Mouse (Mus musculus) lung, adult 2 months (tissue): ENCODE measurements around the gene Usp15. TPM values are rescaled to one million over a fixed set of nuclear protein-coding genes. Genes with fewer than 3 reads are reported as not detected.

Experiments
- DNase-seq: peaks from one replicate; pipeline ENCODE4 v3.0.0; 2022
- H3K4me1 ChIP-seq: fragments of 200-500 bp; 2 replicates; pipeline ENCODE4 v1.6.1; 2011; ENCODE audit warnings: low read length; ENCODE audit not compliant: control insufficient read depth, insufficient read depth
- H3K4me3 ChIP-seq: fragments of 200-500 bp; replicated peaks from 2 replicates; pipeline ENCODE3; 2011; ENCODE audit warnings: low read depth, mild to moderate bottlenecking, control low read depth, low read length; ENCODE audit errors: extremely low read depth
- CTCF ChIP-seq: fragments of 200-500 bp; IDR thresholded peaks from 2 replicates; pipeline ENCODE4 v1.5.1; 2011; ENCODE audit warnings: mild to moderate bottlenecking, low read length, control low read depth; ENCODE audit not compliant: insufficient read depth
- POLR2A ChIP-seq: fragments of 200-500 bp; IDR thresholded peaks from 2 replicates; pipeline ENCODE4 v1.6.1; 2011; ENCODE audit warnings: low read depth, mild to moderate bottlenecking, control low read depth, low read length, borderline replicate concordance; ENCODE audit errors: extremely low read depth
- WGBS: fragments of 180-500 bp; shearing (Covaris S2); methylation state at CpG from one replicate; pipeline ENCODE4 v1.1.7; 2018; 5-methylcytosine and 5-hydroxymethylcytosine counted together
- polyA plus RNA-seq: library from polyadenylated mRNA; depleted of rRNA; stranded (reverse); fragments of >200 nt; gene quantifications from 2 replicates; pipeline ENCODE4 v1.2.3, GENCODE M21; 2012

The Usp15 gene
- polyA plus RNA-seq, 1 experiment = 8.1 TPM

- WGBS = 78% methylated on average over 8 of the region's 8 CpGs
- H3K4me3 ChIP-seq = no peak overlapping the region
- DNase-seq = no peak
- TF ChIP-seq CTCF (no peak), POLR2A (no peak)
- peaks cover 3% of the 10 kb centered on the region; the same call in 1 of the 2 replicates for H3K4me1 ChIP-seq
Measured at GRCm38 (mm10) chr10:123200320-123200659, 3.5 kb upstream of the Usp15 start.

DNA sequence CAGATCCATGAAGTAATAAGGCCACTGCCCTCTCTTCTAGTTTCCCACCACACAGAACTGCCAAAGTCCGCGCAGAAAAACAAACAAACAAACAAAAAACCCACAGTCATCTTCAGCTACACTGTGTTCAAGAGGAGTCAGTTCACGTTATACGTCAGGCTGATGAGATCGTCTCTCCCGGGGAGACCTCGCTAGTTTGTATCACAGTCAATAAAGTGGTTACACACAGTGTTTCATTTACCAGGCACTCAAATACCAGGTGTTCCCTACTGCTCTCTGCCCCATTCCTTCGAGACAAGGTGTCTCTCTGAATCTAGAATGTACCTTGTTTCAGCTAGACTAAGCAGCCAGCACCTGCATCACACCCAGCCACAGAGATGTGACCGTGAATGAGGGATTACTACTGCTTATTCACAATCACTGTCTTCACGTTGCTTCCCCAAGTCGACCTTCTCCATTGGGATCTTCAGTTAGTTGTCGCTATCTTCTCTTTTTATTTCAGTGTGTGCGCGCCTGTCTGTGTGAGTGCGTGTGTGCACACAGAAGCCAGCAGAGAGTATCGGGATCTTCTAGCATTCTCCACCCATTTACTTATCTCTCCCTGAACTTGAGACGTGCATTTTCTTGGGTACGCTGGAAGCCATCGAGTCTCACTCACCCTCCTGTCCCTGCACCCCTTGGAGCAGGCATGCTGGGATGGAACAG is 3.0 kb upstream of the Usp15 start:
- Histone ChIP-seq H3K4me3 (no peak overlapping the region), H3K4me1 (peaks cover 3% of the 10 kb centered on the region)
- WGBS = 81% methylated on average over 19 of the region's 19 CpGs
- TF ChIP-seq CTCF (no peak), POLR2A (no peak)
- DNase-seq = no peak

DNA sequence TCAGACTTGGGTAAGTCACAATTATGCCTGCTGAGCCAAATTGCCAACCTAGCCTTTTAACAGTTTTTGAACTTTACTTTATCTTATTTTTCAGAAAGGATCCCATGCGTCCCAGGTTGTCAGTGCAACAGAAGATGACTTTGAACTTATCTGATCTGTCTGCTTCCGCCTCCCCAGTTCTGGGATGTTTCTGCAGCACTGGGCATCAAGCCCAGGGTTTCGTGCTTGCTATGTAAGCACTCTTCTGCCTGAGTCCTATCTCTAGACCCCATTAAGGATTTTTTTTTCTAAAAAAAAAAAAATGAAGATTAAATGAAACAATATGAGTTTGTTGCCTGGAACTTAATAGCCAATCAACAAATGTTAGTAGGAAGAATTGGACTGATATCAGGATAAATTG is 2.3 kb upstream of the Usp15 start:
- TF ChIP-seq CTCF (no peak), POLR2A (no peak)
- DNase-seq = no peak
- H3K4me1 ChIP-seq = peaks cover 3% of the 10 kb centered on the region
- 53% methylated on average over 3 of the region's 3 CpGs for WGBS
- no peak overlapping the region for H3K4me3 ChIP-seq

DNA sequence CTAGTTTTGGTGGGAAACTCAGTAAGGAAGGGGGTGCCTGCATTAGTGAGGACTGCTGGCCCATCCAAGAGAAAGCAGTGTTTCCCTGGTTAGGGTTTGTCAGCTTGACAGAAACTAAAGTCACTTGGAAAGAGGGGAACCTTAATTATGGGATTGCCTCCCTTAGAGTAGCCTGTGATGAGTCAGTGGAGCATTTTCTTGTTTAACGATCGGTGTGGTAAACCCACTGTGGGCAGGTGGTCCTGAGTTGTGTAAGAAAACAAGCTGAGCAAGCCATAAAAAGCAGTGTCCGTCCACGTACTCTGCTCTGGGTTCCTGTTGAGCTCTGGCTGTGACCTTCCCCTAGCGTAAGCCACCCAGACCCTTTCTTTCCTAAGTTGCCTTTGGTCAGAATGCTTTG is 1.4 kb upstream of the Usp15 start:
- WGBS = 85% methylated on average over 5 of the region's 5 CpGs
- no peak for DNase-seq
- H3K4me3 ChIP-seq = no peak overlapping the region
- peaks cover 3% of the 10 kb centered on the region for H3K4me1 ChIP-seq
- TF ChIP-seq CTCF = no peak
- TF ChIP-seq POLR2A = no peak

DNA sequence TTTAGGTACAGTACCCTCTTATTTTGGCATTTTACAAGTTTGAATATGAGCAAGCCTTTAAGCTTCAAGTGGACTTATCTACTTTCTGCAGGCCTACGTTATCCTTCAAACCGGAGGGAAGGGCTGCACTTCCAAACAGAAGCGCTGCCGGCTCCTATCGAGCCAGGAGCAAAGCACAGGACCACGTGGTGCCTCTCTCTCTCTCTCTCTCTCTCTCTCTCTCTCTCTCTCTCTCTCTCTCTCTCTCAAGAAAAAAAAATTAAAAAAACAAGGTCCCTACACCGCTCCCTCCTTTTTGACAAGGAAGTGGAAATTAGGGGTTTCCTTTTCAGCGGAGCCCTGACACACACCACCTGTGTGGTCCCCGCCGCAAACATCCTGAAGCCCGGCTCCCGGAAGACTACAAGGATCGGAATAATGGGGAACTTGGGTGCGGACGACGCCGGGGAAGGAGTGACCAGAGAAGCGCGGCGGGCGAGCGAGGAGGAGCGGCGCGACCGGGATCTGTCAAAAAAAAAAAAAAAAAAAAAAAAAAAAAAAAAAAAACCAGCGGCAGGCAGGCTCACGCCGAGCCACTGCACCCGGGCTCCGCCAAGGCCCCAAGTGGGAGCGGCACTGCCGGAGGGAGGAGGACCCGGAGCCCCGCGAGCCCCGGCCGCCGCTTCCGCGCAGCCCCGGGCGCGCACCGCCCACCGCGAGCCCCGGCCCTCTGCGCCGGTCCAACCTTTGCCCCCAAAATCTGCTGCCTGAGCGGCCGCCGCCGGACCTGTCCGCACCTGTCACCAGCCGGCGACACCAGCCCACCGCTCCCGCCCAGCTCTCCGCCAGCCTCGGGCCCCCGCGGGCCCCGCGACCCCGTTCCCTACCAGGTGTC is 597 bp downstream of the Usp15 start:
- H3K4me3 ChIP-seq = peak overlapping the region; percentile 98
- no peak for DNase-seq
- 1% methylated on average over 60 of the region's 66 CpGs for WGBS
- no peak for TF ChIP-seq CTCF
- TF ChIP-seq POLR2A = no peak
- H3K4me1 ChIP-seq = peaks cover 3% of the 10 kb centered on the region

DNA sequence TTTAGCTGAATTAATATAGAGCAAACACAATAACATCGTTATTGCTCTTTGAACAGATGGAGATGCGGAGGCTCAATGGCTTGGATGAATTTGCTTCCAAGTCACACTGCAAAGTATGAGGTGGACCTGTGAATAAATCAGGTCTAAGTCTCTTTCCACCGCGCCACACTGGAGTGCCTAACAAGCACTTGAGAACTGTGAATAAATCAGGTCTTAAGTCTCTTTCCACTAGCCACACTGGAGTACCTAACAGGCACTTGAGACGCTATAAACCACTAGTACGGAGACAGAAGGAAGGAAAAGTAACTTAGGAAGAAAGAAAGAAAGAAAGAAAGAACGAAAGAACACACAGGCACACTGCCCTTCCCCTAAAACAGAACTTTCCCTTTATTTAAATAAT is 1.3 kb downstream of the Usp15 start:
- H3K4me3 ChIP-seq = peak overlapping the region; percentile 98
- TF ChIP-seq CTCF (no peak), POLR2A (no peak)
- H3K4me1 ChIP-seq = peaks cover 5% of the 10 kb centered on the region
- WGBS = 23% methylated on average over 7 of the region's 7 CpGs
- DNase-seq = no peak

GRCm38 (mm10) chr10:123191038-123191437 is 5.8 kb downstream of the Usp15 start:
- no peak for DNase-seq
- peaks cover 15% of the 10 kb centered on the region for H3K4me1 ChIP-seq
- no peak overlapping the region for H3K4me3 ChIP-seq
- 0 out of 2 replicates have a peak, but pooled peaks have one; percentile 2 for TF ChIP-seq CTCF
- no peak for TF ChIP-seq POLR2A
- WGBS = 63% methylated on average over 6 of the region's 6 CpGs

GRCm38 (mm10) chr10:123187337-123187736 is 9.5 kb downstream of the Usp15 start:
- TF ChIP-seq POLR2A (no peak), CTCF (no peak)
- no peak for DNase-seq
- no peak overlapping the region for H3K4me3 ChIP-seq
- peaks cover 20% of the 10 kb centered on the region for H3K4me1 ChIP-seq
- WGBS = 60% methylated on average over 6 of the region's 6 CpGs

GRCm38 (mm10) chr10:123185907-123186306 is 10.9 kb downstream of the Usp15 start:
- TF ChIP-seq CTCF = no peak
- no peak for TF ChIP-seq POLR2A
- H3K4me1 ChIP-seq = peaks cover 20% of the 10 kb centered on the region
- no peak overlapping the region for H3K4me3 ChIP-seq
- WGBS = 60% methylated on average over 6 of the region's 6 CpGs
- no peak for DNase-seq
